ENCODE assay signal across 20 mouse cellular contexts in genomic region chr13:10023112-10023511, GRCm38 (mm10).
"Had no signal": no experiment of that assay in that cellular context is flagged by ENCODE, and none has a peak within 500 bp of the region (broad histone marks: within the 10 kb centered on the region; RNA-seq: fewer than 3 reads in every experiment).

No protein-coding gene starts in this region.

- H3K4me1 ChIP-seq: kidney, embryonic 15.5 days; limb, embryonic 12.5 days; limb, embryonic 15.5 days; neural tube, embryonic 12.5 days; neural tube, embryonic 15.5 days had no signal

- H3K9me3 ChIP-seq: kidney, embryonic 15.5 days; limb, embryonic 12.5 days; limb, embryonic 15.5 days; megakaryocyte, embryonic 14.5 days; neural tube, embryonic 12.5 days; neural tube, embryonic 15.5 days had no signal

- H3K36me3 ChIP-seq: kidney, embryonic 15.5 days; limb, embryonic 12.5 days; limb, embryonic 15.5 days; neural tube, embryonic 12.5 days; neural tube, embryonic 15.5 days had no signal

- H3K27ac ChIP-seq: kidney, embryonic 15.5 days; limb, embryonic 12.5 days; limb, embryonic 15.5 days; liver, embryonic 14.5 days; macrophage; neural tube, embryonic 12.5 days; neural tube, embryonic 15.5 days had no signal

- H3K4me3 ChIP-seq: kidney, embryonic 15.5 days; limb, embryonic 12.5 days; limb, embryonic 15.5 days; megakaryocyte, embryonic 14.5 days; neural tube, embryonic 12.5 days; neural tube, embryonic 15.5 days had no signal

- H3K27me3 ChIP-seq: kidney, embryonic 15.5 days; limb, embryonic 12.5 days; limb, embryonic 15.5 days; neural tube, embryonic 12.5 days; neural tube, embryonic 15.5 days had no signal

- H3K4me2 ChIP-seq: kidney, embryonic 15.5 days; limb, embryonic 12.5 days; limb, embryonic 15.5 days; liver, embryonic 11.5 days; lung, embryonic 14.5 days; neural tube, embryonic 12.5 days; neural tube, embryonic 15.5 days had no signal

- ATAC-seq: liver, postnatal 0 days; lung, postnatal 0 days had no signal

- DNase-seq: kidney, adult 11 months; kidney, adult 8-10 months; kidney, postnatal 14 days; kidney, postnatal 4 days; left cerebral cortex, postnatal 4 days; liver, postnatal 0 days; lung, embryonic 14.5 days; right cerebral cortex, postnatal 25 days; thymus, adult 18-20 months; thymus, postnatal 36 days had no signal

- H3K9ac ChIP-seq: kidney, embryonic 15.5 days; limb, embryonic 12.5 days; limb, embryonic 15.5 days; liver, embryonic 14.5 days; liver, postnatal 0 days; lung, embryonic 14.5 days; neural tube, embryonic 12.5 days; neural tube, embryonic 15.5 days had no signal
